Mouse (Mus musculus) mouse trophoblast stem cell (cell line): Measurements from ENCODE around the gene Kif1c.

Experiments
- in situ Hi-C, 2 experiments: fragments of 300-500 bp; cut with MseI, MboI; formaldehyde crosslinking; loops; 2 replicates in 1 of 2; 3 replicates in 1 of 2; pipeline ENCODE4 v1.15.1; 2025

Kif1c gene

DNA sequence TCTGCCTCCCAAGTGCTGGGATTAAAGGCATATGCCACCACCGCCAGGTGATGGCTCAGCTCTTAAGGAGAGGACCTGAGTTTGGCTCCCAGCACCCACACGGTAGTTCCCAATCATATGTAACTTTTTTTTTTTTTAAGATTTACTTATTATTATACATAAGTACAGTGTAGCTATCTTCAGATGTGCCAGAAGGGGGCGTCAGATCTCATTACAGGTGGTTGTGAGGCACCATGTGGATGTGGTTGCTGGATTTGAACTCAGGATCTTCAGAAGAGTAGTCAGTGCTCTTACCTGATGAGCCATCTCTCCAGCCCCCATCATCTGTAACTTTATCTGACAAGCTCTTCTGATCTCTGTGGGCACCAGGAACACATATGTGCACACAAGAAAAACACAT, 3.0 kb upstream of the Kif1c start:
- in situ Hi-C loops = no loop called here

DNA sequence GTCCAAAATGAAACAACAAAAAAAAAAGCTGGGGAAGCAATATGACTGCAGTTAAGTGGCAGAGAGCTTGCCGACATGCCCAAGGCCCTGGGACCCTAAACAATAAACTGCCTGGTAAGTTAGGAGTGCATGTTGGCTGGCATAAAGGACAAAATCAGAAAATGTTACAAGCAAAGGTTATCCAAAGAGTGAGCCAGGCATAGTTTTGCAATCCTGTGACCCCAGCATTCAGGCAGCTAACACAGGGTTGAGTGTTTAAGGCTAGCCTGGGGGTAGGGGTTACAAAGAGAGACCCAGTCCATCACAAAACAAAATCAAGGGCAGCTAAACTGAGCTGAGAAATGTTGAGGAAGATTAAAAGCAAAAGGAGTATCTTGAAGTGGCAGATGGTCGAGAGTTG, 1.3 kb upstream of the Kif1c start:
- in situ Hi-C loops = no loop called here

DNA sequence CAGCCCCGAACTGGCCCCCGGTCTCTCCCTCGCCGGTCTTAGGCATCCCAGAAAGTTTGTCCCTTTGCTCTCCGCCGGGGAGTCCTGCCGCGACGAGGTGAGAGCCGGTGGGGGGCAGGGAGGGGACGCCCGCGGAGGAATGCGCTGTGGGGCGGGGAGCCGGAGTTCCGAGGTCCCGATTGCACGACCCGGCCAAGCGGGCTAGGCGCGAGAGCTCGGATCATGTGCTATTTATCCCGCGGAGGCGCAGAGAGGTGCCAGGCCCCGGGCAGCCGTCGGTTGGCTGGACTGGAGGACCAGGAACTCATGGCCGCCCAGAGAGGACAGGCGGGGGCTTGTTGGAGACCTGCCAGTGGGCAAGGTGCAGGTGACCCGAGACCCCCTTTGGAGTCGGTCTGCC, 265 bp downstream of the Kif1c start:
- in situ Hi-C loops = no loop called here

DNA sequence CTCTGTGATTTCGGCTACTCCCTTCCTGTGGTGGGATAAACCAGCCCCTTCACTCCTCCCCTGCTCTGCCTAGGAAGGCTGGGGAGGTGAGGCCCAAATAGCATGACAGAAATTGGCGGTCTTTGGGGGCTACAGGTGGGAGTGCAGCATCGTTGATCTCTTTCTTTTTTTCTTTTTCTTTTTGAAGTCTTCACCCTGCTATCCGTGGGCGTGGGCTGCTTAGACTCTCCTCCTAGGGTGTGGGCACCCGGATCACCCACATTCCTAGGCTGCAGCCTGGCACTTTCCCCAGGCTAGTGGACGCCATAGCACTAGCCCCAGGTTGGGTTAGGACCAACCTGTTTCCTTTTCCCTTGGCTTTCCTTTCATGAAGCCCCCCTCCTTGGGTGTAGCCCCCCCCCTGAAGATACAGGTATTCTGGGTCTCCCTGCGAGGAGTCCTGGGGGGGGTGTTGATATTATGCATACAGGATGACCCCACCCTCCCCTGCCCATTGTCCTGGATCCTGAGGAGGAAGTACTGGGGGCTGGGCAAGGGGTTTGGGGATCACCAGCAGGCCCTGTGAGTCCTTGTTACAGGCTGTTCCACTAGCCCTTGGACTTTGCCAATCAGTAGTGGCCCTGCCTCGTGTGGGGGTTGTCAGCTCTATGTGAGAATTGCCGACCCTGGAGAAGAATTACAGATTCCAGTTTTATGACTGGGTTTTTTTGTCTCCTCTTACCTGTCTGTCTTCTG, 1.0 kb downstream of the Kif1c start:
- in situ Hi-C loops = no loop called here

DNA sequence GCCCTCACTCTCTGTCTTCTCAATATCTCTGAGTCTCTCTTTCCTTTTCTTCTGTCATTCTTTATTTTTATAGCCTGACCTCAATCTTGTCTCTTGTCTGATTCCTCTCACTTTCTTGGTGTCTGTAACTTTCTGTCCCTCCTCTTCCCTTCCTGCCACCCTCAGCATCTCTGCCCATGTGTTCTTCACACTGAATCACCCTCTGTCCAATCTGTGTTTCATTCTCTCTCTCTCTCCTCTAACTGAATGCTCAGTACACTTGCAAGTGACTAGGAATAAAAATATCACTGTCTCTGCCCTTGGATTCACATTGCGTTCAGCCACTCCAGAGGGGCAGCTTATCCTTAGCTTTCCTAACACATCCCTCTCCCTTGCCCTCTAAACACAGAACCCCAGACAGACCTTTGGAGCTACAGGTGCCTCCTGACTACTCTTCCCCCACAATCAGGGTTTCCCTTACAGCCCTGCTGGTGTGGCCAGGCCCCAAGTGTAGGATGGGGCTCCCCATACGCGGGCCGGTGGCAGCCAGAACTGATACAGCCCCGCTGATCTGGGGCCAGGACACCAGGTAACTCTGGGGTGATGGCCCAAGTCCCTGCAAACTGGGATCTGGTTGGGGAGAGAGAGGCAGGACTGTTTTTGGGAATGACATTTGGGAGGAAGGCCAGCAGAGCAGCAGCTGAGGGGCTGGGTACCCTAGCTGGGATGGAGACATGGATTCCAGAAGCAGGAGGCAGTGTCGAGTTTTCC, 1.8 kb downstream of the Kif1c start:
- in situ Hi-C loops = no loop called here

DNA sequence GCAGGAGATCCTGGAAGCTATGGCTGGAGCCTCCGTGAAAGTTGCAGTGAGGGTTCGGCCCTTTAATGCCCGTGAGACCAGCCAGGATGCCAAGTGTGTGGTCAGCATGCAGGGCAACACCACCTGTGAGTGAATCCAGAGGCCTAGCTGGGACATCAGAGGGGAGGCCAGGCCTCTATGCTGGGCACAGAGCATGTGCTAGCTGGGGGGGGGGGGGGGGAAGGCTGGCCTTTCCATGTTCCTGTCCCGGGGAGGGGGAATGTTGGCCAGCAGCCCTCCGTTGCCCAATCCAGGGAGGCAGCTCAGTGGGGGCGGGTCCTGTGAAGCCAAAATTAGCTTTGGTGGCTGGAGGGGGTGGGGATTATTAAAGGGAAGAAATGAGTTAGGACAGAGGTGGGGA, 2.4 kb downstream of the Kif1c start:
- in situ Hi-C loops = no loop called here

DNA sequence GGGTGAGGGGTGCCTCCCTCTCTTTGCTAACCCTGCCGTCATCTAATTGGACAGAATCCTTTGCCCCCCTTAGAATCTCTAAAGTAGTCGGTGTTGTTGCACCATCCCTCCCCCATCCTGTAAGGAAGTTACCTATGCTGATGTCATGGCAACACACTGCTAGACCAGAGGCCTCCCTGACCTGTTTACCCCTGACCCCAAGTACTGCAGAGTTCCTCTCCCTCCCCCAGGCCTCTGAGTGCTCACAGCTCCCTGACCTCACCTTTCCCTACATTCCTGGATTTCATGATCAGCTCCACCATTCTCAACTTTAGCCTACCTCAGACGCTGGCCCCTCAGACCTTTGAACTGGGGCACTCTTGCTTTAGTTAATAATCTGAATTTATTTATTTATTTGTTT, 5.8 kb downstream of the Kif1c start:
- in situ Hi-C loops = no loop called here

DNA sequence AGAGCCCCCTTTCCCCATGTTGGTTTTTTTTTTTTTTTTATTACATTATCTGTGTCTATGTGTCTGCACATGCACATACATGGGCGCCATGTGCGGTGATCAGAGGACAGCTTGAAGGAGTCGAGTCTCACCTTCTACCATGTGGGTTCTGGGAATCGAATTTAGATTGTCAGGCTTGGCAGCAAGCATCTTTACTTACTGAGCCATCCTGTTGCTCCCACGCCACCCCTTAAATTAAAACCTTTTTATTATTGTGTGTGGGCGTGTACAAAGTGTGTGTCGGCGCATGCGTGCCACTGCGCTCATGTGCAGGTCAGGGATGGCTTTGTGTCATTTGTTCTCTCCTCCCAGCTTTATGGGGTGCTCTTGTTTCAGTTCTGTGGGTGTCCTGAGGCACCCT, 10.7 kb downstream of the Kif1c start:
- in situ Hi-C loops = no loop called here

DNA sequence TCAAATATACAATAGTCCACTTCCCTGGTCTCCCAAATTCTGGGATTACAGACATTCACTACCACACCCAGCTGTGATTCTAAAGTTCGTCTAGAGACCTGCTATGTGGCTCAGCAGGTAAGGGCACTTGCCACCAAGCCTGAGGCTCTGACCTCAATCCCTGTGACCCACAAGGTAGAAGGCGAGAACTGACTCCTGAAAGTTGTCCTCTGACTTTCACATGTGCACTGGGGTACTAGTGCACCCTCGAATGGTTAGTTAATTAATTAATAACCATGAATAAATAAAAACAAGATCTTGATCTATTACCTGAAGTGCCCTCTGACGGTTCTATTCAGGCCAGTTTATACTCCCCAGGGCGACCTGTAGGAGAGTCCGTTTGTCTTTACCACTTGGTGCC, 12.9 kb downstream of the Kif1c start:
- in situ Hi-C loops = no loop called here

DNA sequence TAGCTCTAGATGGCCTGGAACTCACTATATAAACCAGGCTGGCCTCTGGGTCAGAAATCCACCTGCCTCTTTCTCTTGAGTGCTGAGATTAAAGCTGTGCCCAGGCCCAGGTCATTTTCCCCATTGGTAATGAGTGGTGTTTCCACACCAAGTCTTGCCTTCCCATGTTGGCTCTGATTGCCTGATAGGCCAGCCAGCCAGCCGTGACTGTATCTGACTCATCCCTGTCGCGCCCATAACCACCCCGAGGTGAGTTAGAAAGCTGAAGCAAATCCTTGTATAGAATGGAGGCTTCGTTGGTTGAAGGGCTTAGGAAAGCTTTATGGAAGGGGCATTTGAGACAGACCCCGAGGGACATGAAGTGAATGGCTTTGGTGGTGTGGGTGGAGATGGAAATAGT, 15.5 kb downstream of the Kif1c start:
- in situ Hi-C loops = no loop called here

DNA sequence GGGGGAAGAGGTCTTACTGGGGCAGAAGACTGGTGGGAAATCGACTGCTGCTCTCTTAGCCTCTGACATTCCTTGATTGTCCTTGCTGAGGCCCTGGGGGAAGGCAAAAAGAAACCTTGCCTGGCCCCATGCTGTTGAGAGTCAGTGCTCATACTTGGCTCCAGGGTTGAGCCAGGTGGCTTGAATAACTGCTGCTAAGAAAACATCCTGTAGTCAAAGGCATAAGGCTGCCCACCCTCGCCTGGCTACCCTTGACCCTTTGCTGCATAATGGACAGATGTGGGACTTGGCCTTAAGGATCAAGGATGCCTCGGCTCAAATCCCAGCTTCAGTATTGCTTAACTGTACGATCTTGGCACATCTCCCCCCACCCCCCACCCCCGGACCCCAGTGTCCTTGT, 18.1 kb downstream of the Kif1c start:
- in situ Hi-C loops = no loop called here

DNA sequence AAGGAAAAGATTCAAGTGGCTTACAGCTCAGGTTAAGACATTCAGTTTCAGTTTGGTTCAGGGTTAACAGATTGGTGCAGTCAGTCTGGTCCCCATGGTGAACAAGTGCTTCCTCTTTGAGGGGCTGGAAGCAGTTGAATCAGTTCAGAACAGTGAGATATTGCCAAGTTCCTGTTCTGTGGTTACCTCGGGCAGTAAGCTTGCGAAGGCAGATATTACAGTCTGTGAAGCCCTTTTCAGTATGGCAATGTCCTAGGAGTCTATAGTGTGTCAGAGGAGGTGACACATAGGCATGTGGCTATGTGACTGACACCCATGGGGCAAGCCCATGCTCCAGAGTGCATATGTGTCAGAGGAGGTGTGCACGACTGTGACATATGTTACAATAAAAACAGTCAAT, 20.2 kb downstream of the Kif1c start:
- in situ Hi-C loops = no loop called here

DNA sequence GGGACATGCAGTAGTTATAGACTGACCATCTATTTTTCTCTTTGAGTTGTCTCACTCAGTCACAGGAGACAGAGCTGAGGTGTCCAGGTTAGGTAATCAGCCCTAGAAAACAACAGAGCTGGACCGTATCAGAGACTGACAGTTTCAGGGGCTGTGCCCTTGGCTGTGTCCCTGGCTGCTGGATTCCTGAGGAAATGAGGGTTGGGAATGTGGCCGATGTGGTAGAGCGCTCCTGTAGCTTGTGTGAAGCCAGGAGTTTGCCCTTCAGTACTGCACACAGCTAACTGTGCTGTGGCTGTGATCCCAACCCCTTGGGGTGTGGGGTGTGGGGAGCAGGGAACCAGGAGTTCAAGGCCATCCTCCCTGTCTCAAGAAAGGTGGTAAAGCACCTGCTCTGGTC, 20.7 kb downstream of the Kif1c start:
- in situ Hi-C loops = no loop called here

DNA sequence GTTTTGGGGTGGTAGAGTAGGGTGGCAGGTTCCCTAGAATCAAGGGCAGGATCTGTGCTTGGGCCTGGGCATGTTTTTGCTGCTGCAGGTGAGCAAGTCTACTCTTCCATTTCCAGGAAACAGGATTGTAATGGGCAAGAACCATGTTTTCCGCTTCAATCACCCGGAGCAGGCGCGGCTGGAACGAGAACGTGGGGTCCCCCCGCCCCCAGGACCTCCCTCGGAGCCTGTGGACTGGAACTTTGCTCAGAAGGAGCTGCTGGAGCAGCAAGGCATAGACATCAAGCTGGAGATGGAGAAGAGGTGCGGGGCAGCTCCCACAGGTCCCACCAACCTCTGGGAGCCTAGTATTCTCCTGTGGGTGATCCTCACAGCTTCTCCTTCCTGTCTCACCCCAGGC, 24.4 kb downstream of the Kif1c start:
- in situ Hi-C loops = no loop called here

DNA sequence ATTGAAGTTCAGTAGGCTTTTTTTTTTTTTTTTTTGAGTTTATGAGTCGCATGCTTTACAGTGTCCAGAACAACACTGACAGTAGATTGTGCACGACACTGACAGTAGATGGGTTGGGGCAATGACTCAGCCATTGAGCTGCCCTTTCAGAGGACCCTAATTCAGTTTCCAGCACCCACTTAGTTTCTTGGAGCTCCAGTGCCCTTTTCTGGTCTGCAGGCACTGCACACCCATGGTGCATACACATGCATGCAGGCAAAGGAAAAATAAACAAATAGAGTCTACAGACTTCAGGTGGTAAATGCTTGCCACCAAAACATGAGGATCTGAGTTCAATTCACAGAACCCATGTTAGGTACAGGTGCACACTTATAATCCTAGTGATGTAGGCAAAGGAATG, 26.2 kb downstream of the Kif1c start:
- in situ Hi-C loops = no loop called here

DNA sequence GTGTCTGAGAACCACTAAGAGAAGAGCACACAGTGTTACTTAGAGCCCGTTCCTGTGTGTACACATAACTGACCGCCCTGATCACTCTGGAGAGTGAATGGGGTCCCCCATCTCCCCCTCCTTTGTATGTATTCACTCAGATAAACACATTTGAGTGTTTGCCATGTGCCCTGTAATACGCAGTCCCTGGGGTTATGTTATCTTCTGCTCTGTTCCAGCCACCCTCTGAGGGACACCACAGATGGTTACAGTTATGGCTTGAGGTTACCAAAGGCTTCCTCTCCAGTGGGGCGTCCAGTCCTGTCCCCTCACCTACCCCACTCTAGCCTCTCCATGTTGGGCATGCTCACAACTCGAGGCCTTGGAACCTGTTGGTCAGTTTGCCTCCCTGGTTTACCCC, 27.0 kb downstream of the Kif1c start:
- in situ Hi-C loops = no loop called here

DNA sequence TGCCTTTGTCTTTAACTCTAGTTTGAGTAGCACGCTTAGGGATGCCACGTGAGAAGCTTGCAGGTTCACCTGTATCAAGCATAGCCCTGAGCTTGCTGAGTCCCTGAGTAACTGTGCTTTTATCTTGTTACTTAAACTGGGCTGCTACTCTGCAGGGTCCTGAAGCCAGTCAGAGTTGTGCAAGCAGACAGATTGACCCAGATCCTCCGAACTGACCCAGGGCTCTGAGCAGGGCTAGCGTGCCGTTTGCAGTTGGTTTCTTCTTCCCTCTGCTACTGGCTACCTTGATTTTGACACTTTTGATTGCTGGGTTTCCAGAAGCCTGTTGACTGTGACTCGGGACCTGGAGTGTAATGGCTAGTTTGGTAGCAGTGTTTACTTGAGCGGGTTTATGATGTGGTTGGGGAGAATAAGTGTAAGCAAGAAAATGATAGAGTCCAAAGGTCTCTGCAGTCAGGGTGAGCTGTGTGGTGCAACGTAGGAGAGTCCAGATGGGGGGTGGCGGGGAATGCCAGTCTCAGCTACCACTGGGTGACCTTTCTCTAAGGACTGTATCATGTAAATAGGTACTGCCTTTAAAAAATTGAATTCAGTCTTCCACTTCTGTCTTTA, 30.2 kb downstream of the Kif1c start:
- in situ Hi-C loops = no loop called here

DNA sequence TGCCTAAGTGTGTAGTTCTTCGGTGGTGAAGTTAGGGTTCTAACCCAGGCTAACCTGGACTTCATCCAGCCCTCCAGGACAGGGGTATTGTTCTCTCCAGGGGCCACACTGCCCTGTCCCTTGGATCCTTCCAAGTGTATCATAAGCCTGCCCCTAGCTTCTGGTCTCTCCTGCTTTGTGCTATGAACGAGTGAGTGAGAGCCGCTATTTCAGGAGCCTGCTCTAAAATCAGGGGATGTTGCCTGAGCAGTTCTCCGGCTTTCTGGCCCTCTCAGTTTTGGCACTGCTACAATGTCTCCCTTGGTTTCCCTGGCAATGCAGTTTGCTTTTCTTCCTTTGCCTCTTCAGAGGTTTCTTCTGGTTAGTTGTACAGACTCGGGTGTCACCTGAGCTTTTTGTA, 30.8 kb downstream of the Kif1c start:
- in situ Hi-C loops = no loop called here

DNA sequence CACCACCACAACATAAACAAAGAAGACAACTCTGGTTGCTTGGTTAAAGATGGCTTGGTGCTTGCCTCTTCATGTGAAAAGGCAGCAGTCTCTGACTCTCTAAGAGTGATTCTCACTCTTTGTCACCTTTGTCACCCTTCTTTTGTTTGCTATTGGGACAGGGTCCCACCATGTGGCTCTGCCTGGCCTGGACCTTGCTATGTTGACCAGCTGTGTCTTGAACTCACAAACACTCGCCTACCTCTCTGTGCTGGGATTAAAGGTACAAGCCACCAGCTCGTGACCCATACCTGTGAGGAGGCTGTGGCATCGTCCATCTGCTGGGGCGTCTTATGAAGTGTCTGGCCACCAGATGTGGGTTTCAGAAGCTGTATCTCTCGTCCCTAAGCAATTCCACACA, 32.9 kb downstream of the Kif1c start:
- in situ Hi-C loops = no loop called here

DNA sequence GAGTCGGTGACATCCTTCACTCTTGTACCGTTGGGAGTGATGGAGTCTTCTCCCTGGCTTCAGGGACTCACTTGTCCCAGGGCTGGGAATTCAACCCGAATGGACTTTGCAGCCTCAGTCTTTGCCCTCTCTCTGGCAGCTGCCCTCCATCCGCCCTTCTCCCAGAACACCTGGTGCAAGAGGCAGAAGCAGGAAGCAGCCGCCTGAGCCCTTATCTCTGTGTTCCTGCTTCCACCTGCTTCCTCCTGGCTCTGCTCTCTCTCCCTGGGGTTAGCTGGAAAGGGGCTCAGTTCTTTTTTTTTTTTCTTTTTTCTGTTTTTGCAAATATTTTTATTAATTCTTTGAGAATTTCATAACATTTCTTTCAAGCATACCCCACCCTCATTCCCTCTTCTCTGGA, 37.4 kb downstream of the Kif1c start:
- in situ Hi-C loops = no loop called here

DNA sequence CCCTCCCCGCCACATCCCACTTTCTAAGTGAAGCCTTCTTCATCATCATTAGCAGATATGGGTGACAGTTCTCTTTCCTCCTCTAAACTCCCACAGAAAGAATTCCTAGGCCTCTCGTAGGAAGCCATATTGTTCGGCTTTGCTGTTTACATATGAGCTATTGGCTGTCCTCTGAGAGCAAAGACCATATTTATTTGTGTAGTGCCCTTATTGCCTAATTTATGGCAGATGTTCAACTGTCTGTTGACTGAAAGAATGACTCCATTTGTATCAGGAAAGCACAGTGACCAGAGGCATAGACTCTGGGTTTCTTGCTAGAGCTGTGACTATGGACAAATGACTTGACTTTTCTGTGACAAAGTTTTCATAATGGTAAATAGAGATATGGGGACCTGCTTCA, 41.3 kb downstream of the Kif1c start:
- in situ Hi-C loops = no loop called here

DNA sequence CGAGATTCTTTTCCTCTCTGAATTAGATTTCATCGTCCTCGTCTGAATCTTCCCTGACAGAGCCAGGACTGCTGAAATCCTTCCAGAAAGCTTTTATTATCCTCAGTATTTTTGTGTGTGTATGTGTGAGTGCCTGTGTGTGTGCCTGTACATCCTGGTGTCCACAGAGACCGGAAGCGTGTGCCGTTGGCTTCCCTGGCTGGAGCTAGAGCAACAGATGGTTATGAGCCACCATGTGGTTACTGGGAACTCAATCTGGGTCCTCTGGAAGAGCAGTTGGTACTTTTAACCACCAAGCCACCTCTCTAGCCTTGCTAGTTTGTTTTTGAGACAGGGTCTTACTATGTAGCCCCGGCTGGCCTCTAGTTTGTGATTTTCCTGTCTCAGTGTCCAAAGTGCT, 41.8 kb downstream of the Kif1c start:
- in situ Hi-C loops = no loop called here
